Mouse (Mus musculus) MEL-GATA-1-ER (cell line): Measurements from ENCODE around the gene Slit3.

Source experiments
- DNase-seq: peaks from one replicate; pipeline ENCODE4 v3.0.0-alpha.2; 2012; ENCODE audit warnings: low read depth; ENCODE audit errors: extremely low read depth

Slit3 gene

GRCm38 (mm10) chr11:35196777-35197176, 75.8 kb downstream of the Slit3 start:
- DNase-seq = no peak

DNA sequence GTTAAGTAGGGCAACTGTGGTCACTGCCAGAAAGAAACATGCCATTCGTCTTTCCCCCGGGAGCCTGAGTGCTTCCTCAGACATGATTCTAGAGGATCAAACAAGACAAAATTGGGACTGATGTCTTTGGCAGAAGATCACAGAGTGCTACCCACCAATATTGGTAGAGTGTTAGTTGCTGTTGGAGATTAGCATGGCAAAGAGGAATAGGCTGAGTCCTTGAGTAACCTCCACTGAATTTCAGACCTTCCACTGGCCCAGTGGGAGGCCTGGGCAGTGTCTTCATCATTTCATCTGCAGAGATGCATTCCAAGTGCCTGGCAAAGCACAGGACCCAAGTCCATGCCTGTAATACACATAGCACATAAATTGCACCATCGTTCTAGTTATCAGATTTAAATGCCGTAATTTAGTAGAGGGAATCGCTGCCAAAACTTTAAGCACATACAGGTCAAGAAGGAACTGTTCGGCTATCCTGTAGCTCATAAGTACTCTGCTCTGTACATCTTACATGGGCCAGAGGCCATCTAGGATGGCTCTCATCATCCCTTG, 77.6 kb downstream of the Slit3 start:
- DNase-seq = no peak

DNA sequence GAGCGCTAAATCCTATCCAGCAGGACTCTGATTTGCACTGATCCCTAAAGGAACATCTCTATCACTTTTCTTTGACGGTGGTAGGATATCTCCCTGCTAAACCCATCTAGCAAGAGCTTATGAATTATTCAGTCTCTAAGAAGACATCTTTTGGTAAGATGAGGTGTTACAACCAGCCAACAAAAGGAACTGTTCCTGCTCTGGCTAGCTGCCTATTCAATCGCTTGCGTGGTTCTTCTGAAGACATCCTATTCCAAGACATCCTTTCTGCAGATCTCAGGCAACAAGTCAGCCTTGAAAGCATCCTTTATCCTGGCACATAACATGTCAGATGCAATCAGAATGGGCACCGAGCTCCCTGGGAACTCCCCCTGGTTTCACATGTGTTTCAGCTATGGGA, 81.3 kb downstream of the Slit3 start:
- no peak for DNase-seq

GRCm38 (mm10) chr11:35203673-35204072, 82.6 kb downstream of the Slit3 start:
- DNase-seq = no peak

DNA sequence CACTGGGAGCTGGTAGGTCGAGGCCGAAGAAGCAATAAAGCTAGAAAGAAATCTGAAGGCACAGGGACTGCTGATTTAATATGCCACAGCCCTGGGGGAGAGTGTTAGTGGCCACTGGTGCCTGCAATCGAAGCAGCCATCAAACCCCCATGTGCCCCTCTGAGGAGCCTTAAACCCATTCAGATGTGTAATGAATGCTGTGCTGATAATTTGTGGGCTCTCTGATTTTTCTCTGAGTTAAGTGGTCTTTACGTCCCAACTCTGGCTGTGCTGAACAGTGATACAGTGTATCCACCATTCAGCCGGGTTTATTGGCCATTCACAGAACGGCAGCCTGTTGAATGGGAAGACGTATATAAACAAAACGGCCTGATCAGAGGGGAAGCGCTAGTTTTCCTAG, 83.1 kb downstream of the Slit3 start:
- DNase-seq = no peak

DNA sequence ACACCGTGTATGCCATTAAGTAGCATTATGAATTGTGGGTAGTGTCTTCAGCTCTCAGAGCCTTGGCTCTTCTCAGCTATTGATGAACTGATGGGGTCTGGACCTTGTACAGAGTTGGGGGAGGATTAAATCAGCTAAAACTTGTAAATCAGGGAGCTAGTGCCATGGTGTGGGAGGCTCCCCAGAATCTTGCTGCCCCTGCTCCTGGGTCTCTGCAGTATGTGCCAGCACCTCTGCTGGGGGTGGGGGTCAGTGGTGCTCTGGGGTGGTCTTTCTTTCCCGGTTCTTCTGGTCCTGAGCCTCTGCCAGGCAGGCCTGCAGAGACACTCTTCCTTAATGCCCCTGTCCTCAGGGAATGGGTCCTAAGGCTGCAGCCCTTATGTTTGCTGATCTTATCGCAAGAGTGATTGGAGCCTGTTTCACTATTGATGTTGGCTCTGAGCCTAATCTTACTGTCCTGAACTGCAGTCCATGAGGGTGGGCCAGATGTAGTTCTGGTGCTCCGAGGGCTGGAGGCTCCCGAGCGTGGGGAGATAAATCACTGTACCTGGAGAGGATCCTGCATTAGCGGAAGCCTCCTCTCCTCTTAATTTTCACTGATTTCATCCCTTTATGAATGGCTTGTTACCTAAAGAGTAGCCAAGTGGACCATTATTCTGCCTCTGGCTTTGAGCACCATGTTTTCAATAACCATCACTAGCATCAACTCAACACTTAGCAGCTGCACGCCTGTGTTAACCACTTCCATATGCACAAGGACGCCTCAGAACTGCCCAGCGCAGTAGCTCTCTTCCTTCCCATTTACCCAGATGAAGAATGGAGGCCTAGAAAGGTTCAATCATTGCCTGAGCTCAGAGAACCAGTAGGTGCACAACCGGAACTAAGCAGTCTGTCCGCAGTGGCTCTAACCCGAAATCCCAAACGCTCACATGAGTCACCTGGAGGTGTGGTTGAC, 90.0 kb downstream of the Slit3 start:
- DNase-seq = no peak

- no peak for DNase-seq
Measured at GRCm38 (mm10) chr11:35224025-35224424, 103.0 kb downstream of the Slit3 start.

DNA sequence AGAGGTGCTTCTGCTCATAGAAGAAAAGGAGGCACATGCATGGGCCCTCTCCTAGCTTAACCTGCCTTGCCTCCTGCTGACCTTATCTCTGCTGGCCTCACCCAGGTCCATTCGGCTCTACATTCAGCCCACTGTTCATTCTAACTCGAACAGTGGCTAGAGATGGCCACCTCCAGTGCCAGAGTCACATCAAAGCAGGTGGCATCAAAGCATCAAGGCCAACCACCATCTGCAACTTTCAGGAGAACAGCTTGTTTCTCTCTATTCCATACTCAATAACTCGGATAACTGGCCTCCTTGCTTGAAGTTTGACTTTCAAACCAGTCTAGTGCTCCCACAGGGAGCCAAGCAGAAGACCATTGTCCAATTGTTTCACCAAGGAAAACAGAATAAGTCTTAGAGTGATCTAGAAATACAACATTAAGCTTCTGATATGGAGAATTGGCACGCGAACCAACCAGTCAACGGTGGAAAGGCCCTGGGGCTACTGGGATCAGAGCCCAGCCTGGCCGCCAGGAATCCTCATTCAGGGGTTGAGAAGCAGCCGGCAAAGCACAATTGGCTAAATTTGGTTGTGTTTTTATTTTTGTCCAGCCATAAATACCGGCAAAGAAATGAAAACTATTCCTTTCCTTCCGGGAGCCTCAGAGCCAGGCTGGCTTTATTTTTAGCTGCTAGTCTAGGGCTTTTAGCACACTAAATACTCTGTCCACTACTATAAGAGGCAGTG, 110.5 kb downstream of the Slit3 start:
- DNase-seq = no peak

GRCm38 (mm10) chr11:35232321-35232720, 111.3 kb downstream of the Slit3 start:
- no peak for DNase-seq

GRCm38 (mm10) chr11:35241379-35241778, 120.4 kb downstream of the Slit3 start:
- no peak for DNase-seq

- no peak for DNase-seq
Measured at GRCm38 (mm10) chr11:35243597-35243996, 122.6 kb downstream of the Slit3 start.

- DNase-seq = no peak
Measured at GRCm38 (mm10) chr11:35244526-35244925, 123.5 kb downstream of the Slit3 start.

GRCm38 (mm10) chr11:35246623-35247022, 125.6 kb downstream of the Slit3 start:
- DNase-seq = no peak

DNA sequence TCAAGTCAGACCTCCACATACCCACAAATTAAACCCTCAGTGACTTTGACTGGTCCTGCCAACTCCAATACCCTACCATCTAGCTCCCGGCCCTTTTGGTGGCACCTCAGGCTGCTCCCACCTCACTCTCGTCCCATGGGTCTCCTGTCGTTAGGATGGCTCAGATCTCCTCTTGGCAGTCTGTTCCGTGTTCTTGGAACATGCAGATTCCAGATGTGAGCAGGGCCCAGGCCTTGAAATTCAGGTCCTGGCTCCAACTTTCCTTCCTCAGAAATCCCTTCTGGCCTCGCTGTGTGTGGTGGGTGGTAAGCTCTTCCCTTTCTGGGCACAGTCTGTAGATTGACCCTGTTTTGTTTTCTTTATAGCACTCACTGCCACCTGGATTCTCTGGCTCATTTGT, 127.1 kb downstream of the Slit3 start:
- no peak for DNase-seq

GRCm38 (mm10) chr11:35250871-35251418, 129.9 kb downstream of the Slit3 start:
- no peak for DNase-seq

DNA sequence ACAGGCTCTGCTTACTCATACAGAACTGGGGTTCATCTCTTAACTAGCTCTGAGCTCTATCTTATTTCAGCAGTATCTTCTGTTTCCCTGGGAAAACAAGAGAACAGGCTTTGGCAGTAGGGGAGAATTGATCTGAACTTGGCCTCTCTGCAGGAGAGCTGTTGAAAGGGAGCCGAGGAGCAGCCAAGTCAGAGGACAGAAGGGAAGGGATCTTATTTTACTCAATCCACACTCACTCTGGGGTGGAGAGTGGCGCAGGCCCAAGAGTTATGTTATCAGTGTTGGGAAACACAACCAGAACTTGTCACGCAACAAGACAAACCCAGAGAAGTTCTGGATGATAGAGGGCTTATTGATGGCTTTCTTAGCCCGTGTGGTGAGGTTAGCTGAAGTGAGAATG, 130.9 kb downstream of the Slit3 start:
- DNase-seq = no peak

DNA sequence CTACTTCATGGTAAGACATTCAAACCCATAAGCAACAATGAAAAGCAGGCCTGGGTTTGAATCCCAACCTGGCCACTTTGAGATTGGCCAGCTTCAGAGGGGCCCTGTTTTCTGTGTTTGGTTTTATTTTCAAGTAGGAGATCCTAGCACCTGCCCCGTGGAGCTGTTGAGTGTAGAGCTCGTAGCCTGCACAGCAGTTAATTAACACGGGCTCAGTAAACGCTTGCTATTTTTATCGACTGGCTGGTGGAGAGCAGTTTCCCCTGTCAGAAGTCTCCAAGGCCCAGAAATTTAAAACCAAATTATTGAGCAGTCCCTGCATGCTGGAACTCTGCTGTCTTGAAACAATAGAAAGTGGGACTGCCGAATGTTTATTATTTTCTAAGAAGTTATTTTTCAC, 136.3 kb downstream of the Slit3 start:
- no peak for DNase-seq

DNA sequence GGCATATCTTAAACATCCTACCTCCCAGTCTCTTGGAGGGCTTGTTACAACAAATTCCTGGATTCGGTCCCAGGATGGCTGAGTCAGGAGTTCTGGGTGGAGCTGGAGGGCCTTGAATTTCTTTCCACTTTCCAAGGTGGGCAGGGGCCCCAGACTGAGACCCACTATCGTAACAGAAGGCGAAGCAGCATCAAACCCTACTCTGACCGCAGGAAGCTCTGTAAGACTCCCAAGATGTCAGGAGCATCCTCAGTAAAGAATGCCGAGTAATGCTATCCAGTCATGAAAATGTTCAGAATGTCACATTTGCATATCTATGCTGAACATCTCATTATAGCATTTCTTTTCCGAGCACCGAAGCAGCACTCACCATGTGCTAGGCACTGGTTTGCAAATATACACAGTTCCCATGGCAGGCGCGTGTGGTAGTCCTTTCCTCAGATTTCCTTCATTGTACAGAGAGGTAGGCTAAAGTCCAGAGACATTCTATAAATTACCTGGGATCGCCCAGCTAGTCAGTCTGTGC, 140.6 kb downstream of the Slit3 start:
- DNase-seq = no peak

DNA sequence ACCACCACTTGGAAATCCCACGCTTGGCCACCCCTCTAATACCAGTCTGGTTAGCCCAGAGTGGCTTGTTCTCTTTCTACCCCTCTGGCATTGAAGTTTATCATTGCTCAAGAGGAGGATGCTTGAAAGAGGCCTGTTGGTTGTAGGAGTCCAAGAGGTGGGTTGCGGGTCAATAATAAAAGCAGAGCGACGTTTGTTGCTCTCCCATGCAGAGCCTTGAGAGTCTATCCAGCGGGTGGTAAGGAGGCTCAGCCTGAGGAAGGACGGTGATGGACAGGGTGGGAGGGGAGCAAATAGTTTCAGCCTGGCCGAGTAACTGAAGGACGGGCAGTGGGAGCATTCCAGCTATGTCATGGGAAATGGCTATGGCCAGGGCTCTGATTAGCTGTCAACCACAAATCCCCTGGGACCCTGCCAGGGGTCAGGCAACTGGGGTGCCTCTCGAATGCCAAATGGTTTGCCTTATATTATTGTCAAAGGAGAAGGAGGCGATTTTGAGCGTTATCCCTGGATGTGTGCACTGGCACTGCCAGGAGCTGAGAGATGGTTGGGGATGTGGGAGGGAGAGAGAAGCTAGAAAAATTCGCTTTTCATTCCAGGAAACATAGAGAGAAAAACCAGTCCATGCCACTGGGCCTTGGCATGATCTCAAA, 141.4 kb downstream of the Slit3 start:
- no peak for DNase-seq

GRCm38 (mm10) chr11:35264749-35265148, 143.7 kb downstream of the Slit3 start:
- no peak for DNase-seq

GRCm38 (mm10) chr11:35270396-35270795, 149.4 kb downstream of the Slit3 start:
- no peak for DNase-seq
